Mouse (Mus musculus) liver, postnatal 0 days (tissue): ENCODE measurements around the gene Ppp1r15a. TPM values are rescaled to one million over a fixed set of nuclear protein-coding genes. Genes with fewer than 3 reads are reported as not detected.

Experiments
- ATAC-seq: fragments of 200-750 bp; cut with Nextera tagmentation; 2 replicates; pipeline ENCODE4 v1.8.0; 2017; ENCODE audit warnings: mild to moderate bottlenecking, moderate library complexity
- DNase-seq: peaks from one replicate; pipeline ENCODE4 v3.0.0-alpha.2; 2016
- H3K27ac ChIP-seq: fragments of 300-500 bp; sonication (generic); 2 replicates; pipeline ENCODE4 v1.5.1; 2014; ENCODE audit warnings: antibody characterized with exemption, moderate library complexity, mild to moderate bottlenecking, low read depth
- H3K27me3 ChIP-seq: fragments of 300-500 bp; sonication (generic); 2 replicates; pipeline ENCODE4 v1.6.1; 2014; ENCODE audit warnings: low read length, control low read depth, mixed read lengths; ENCODE audit not compliant: insufficient read depth
- H3K36me3 ChIP-seq: fragments of 300-500 bp; sonication (generic); replicated peaks from 2 replicates; pipeline ENCODE4 v1.6.1; 2014; ENCODE audit warnings: mild to moderate bottlenecking, control low read depth, low read length, moderate library complexity, mixed read lengths; ENCODE audit not compliant: insufficient read depth
- H3K4me1 ChIP-seq: fragments of 300-500 bp; sonication (generic); 2 replicates; pipeline ENCODE4 v1.6.1; 2014; ENCODE audit warnings: antibody characterized with exemption, mild to moderate bottlenecking, control low read depth; ENCODE audit not compliant: insufficient read depth
- H3K4me2 ChIP-seq: fragments of 300-500 bp; sonication (generic); 2 replicates; pipeline ENCODE4 v1.6.1; 2014; ENCODE audit warnings: low read depth, mild to moderate bottlenecking, low read length, moderate library complexity, mixed read lengths
- H3K4me3 ChIP-seq: fragments of 300-500 bp; sonication (generic); 2 replicates; pipeline ENCODE4 v1.5.1; 2014; ENCODE audit warnings: low read depth, low read length
- H3K9ac ChIP-seq: fragments of 300-500 bp; sonication (generic); replicated peaks from 2 replicates; pipeline ENCODE4 v1.6.1; 2014; ENCODE audit warnings: mild to moderate bottlenecking, moderate library complexity
- H3K9me3 ChIP-seq: fragments of 300-500 bp; sonication (generic); 2 replicates; pipeline ENCODE4 v1.6.1; 2016; ENCODE audit warnings: mild to moderate bottlenecking, control low read depth, low read length, mixed read lengths
- CTCF ChIP-seq: sonication (generic); IDR thresholded peaks from 2 replicates; pipeline ENCODE4 v1.5.1; 2016; ENCODE audit warnings: antibody characterized with exemption, low read depth
- EP300 ChIP-seq: IDR thresholded peaks from 2 replicates; pipeline ENCODE4 v1.6.1; 2016; ENCODE audit warnings: antibody characterized with exemption, low read depth, mild to moderate bottlenecking
- WGBS: fragments of 180-500 bp; shearing (Covaris S2); extraction: QIAGEN DNeasy Blood & Tissue Kit; methylation state at CpG from one replicate; pipeline ENCODE4 v1.1.7; 2014; ENCODE audit not compliant: insufficient replicate concordance; 5-methylcytosine and 5-hydroxymethylcytosine counted together
- polyA plus RNA-seq: library from polyadenylated mRNA; unstranded; fragments of >200 nt; fragmentation: Nextera tagmentation; extraction: Ambion mirVana; gene quantifications from 2 replicates; pipeline ENCODE4 v1.2.1, GENCODE M21; 2015

Ppp1r15a gene
- polyA plus RNA-seq, 1 experiment from 2014 or later = 113 TPM

DNA sequence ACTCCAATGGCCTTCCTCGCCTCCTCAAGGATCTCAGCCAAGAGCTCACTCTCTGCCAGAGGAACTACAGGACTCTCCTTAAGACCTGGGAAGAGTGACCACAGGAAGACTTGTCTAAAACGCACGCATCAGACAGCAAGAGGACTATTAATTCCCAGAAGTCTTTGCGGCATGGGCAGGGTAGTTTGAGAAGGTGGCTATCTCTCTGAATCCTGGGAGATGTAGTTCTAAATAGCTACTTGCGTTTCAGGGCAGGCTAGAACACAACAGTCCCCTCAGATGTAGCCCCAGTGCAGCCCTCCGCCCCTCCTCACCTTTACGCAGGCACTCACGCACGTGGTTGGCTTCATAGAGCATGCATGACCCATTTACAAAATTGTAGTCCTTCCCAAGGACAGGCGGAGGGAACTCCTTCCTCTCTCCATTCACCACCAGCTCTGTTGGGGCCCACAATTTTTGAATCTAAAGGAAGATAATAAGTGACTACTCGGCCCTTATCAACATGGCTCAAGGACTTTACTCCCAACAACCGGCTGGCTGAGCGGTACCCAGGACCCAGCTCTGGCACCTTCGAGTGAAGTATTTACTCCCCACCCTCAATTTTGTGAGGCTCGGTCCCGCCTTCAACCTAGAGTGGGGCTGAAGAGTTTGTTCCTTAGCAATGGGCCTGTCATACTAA lies 50.6 kb downstream of the Ppp1r15a start:
- TF ChIP-seq CTCF (no peak), EP300 (no peak)
- no peak for ATAC-seq
- no peaks in the 10 kb centered on the region for H3K9me3 ChIP-seq
- H3K9ac ChIP-seq = no peak overlapping the region
- H3K27ac ChIP-seq = no peak overlapping the region
- 64% methylated on average over 16 of the region's 16 CpGs for WGBS
- H3K4me2 ChIP-seq = peak overlapping the region; percentile 26; the same call in 1 of the 2 replicates
- peaks cover 2% of the 10 kb centered on the region; the same call in 1 of the 2 replicates for H3K4me1 ChIP-seq
- no peaks in the 10 kb centered on the region for H3K27me3 ChIP-seq
- peaks cover 9% of the 10 kb centered on the region for H3K36me3 ChIP-seq
- no peak for DNase-seq
- H3K4me3 ChIP-seq = no peak overlapping the region

Other genes with a start within 250 kb of the Ppp1r15a start
- 0.32 and 0.43 TPM in 2 replicates for gene Slc6a21, start 248.8 kb downstream of the Ppp1r15a start, polyA plus RNA-seq
- gene Trpm4, start 192.5 kb downstream of the Ppp1r15a start, polyA plus RNA-seq = 6.9 and 7.0 TPM in 2 replicates
- 0.05 and 0.31 TPM in 2 replicates for gene Hrc, start 191.0 kb downstream of the Ppp1r15a start, polyA plus RNA-seq
- gene Ppfia3, start 159.2 kb downstream of the Ppp1r15a start, polyA plus RNA-seq = not detected in 2 replicates
- not detected in 2 replicates for gene Lin7b, start 155.7 kb downstream of the Ppp1r15a start, polyA plus RNA-seq
- 53.7 and 57.2 TPM in 2 replicates for gene Snrnp70, start 130.5 kb downstream of the Ppp1r15a start, polyA plus RNA-seq
- gene Kcna7, start 120.6 kb downstream of the Ppp1r15a start, polyA plus RNA-seq = 0.05 TPM in 1 of 2 replicates, not detected in the other
- 0.05 and 0.15 TPM in 2 replicates for gene Ntf5, start 112.6 kb downstream of the Ppp1r15a start, polyA plus RNA-seq
- gene Lhb, start 105.4 kb downstream of the Ppp1r15a start, polyA plus RNA-seq = not detected in 2 replicates
- gene Gys1, start 91.4 kb downstream of the Ppp1r15a start, polyA plus RNA-seq = 3.3 TPM in 2 replicates
- gene Ruvbl2, start 88.2 kb downstream of the Ppp1r15a start, polyA plus RNA-seq = 30.1 and 36.5 TPM in 2 replicates
- gene Ftl1, start 66.4 kb downstream of the Ppp1r15a start, polyA plus RNA-seq = 5,147 and 5,518 TPM in 2 replicates
- 59.6 and 60.8 TPM in 2 replicates for gene Bax, start 59.4 kb downstream of the Ppp1r15a start, polyA plus RNA-seq
- 0.22 and 0.30 TPM in 2 replicates for gene Tulp2, start 44.4 kb downstream of the Ppp1r15a start, polyA plus RNA-seq
- gene Gm45808, start 39.5 kb downstream of the Ppp1r15a start, polyA plus RNA-seq = 0.15 and 0.33 TPM in 2 replicates
- 8.4 and 9.5 TPM in 2 replicates for gene Dhdh, start 37.5 kb downstream of the Ppp1r15a start, polyA plus RNA-seq
- gene Nucb1, start 15.9 kb downstream of the Ppp1r15a start, polyA plus RNA-seq = 91.5 and 103 TPM in 2 replicates
- gene Plekha4, start 62 bp upstream of the Ppp1r15a start, polyA plus RNA-seq = 0.51 and 0.91 TPM in 2 replicates
- gene Hsd17b14, start 28.6 kb upstream of the Ppp1r15a start, polyA plus RNA-seq = 0.24 and 0.62 TPM in 2 replicates
- 32.3 and 38.9 TPM in 2 replicates for gene Bcat2, start 43.9 kb upstream of the Ppp1r15a start, polyA plus RNA-seq
- gene Fgf21, start 89.2 kb upstream of the Ppp1r15a start, polyA plus RNA-seq = 7.6 and 7.8 TPM in 2 replicates
- gene Fut1, start 91.0 kb upstream of the Ppp1r15a start, polyA plus RNA-seq = 0.56 TPM in 1 of 2 replicates, not detected in the other
- 0.09 TPM in 1 of 2 replicates, not detected in the other for gene Izumo1, start 95.5 kb upstream of the Ppp1r15a start, polyA plus RNA-seq
- gene Rasip1, start 101.2 kb upstream of the Ppp1r15a start, polyA plus RNA-seq = 3.4 and 3.6 TPM in 2 replicates
- 0.31 and 0.54 TPM in 2 replicates for gene Mamstr, start 113.7 kb upstream of the Ppp1r15a start, polyA plus RNA-seq
- gene Fut2, start 140.1 kb upstream of the Ppp1r15a start, polyA plus RNA-seq = not detected in 2 replicates
- 0.07 TPM in 1 of 2 replicates, not detected in the other for gene Ntn5, start 157.8 kb upstream of the Ppp1r15a start, polyA plus RNA-seq
- gene Sec1, start 168.1 kb upstream of the Ppp1r15a start, polyA plus RNA-seq = 0.04 TPM in 1 of 2 replicates, not detected in the other
- gene Car11, start 173.6 kb upstream of the Ppp1r15a start, polyA plus RNA-seq = 0.14 and 0.15 TPM in 2 replicates
- 3.6 and 5.2 TPM in 2 replicates for gene Dbp, start 178.8 kb upstream of the Ppp1r15a start, polyA plus RNA-seq
- gene Rpl18, start 189.2 kb upstream of the Ppp1r15a start, polyA plus RNA-seq = 494 and 510 TPM in 2 replicates
- gene Sphk2, start 191.7 kb upstream of the Ppp1r15a start, polyA plus RNA-seq = 15.5 and 17.3 TPM in 2 replicates
- gene Fam83e, start 194.9 kb upstream of the Ppp1r15a start, polyA plus RNA-seq = 0.13 TPM in 1 of 2 replicates, not detected in the other
- not detected in 2 replicates for gene Spaca4, start 199.5 kb upstream of the Ppp1r15a start, polyA plus RNA-seq